Mouse (Mus musculus): Measurements from ENCODE around the gene Thy1. TPM values are rescaled to one million over a fixed set of nuclear protein-coding genes. Genes with fewer than 3 reads are reported as not detected.

The Thy1 gene
- 0.64 and 0.90 TPM in 2 replicates for polyA plus RNA-seq (2012; rRNA removed)
- 0.14 and 0.33 TPM in 2 replicates for polyA plus RNA-seq (2014; fragmentation: Nextera tagmentation; extraction: Ambion mirVana)

- Histone ChIP-seq H3K9me3 (ENCODE audit: control insufficient read depth, low read length) (no peaks in the 10 kb centered on the region), H3K27me3 (ENCODE audit: control insufficient read depth, insufficient read depth, low read length) (peaks cover 27% of the 10 kb centered on the region), H3K9ac (replicated peaks) (no peak within 1 kb of the TSS), H3K27ac (no peak within 1 kb of the TSS), H3K36me3 (replicated peaks; ENCODE audit: control insufficient read depth, insufficient read depth, low read depth) (no peaks in the 10 kb centered on the region), H3K4me1 (replicated peaks; ENCODE audit: control insufficient read depth in 2 of 2, insufficient read depth in 2 of 2, low read length in 1 of 2) (no peaks in the 10 kb centered on the region), H3K4me2 (ENCODE audit: low read depth) (no peak within 1 kb of the TSS; the same call in 1 of the 2 replicates), H3K4me3 (ENCODE audit: insufficient read depth in 1 of 2, low read depth in 2 of 2, low read length in 2 of 2) (no peak within 1 kb of the TSS)
- TF ChIP-seq CTCF (IDR thresholded peaks at IDR 0.05; ENCODE audit: low read depth) = no peak
- no peak for TF ChIP-seq EP300 (IDR thresholded peaks at IDR 0.05; ENCODE audit: low read depth)
- ATAC-seq (ENCODE audit: insufficient read depth) (no peak), DNase-seq (ENCODE audit: low read depth in 3 of 3, low spot score in 3 of 3) (no peak)
- WGBS (ENCODE audit: insufficient replicate concordance) = 4% methylated on average over 30 of the region's 30 CpGs
These were observed at the start of gene Thy1 for GRCm38 (mm10) chr9:44042836-44043707. TSS of gene Thy1 (plus strand) at chr9:44043384.

- ATAC-seq (ENCODE audit: insufficient read depth) (no peak), DNase-seq (ENCODE audit: low read depth in 3 of 3, low spot score in 3 of 3) (no peak)
- H3K27me3 ChIP-seq (ENCODE audit: control insufficient read depth, insufficient read depth, low read length) = no peaks in the 10 kb centered on the region
- no peak overlapping the region for H3K4me3 ChIP-seq (ENCODE audit: insufficient read depth in 1 of 2, low read depth in 2 of 2, low read length in 2 of 2)
- H3K9ac ChIP-seq (replicated peaks) = no peak overlapping the region
- no peaks in the 10 kb centered on the region for H3K4me1 ChIP-seq (replicated peaks; ENCODE audit: control insufficient read depth in 2 of 2, insufficient read depth in 2 of 2, low read length in 1 of 2)
- H3K27ac ChIP-seq = no peak overlapping the region
- no peaks in the 10 kb centered on the region for H3K36me3 ChIP-seq (replicated peaks; ENCODE audit: control insufficient read depth, insufficient read depth, low read depth)
- TF ChIP-seq EP300 (IDR thresholded peaks at IDR 0.05; ENCODE audit: low read depth) (no peak), CTCF (IDR thresholded peaks at IDR 0.05; ENCODE audit: low read depth) (no peak)
- WGBS (ENCODE audit: insufficient replicate concordance) = 59% methylated on average over 2 of the region's 2 CpGs
- no peak overlapping the region for H3K4me2 ChIP-seq (ENCODE audit: low read depth)
- no peaks in the 10 kb centered on the region for H3K9me3 ChIP-seq (ENCODE audit: control insufficient read depth, low read length)
These were observed 45.5 kb upstream of the Thy1 start for GRCm38 (mm10) chr9:43997681-43998080.

GRCm38 (mm10) chr9:43998851-43999250, 44.3 kb upstream of the Thy1 start:
- Histone ChIP-seq H3K9ac (replicated peaks) (no peak overlapping the region), H3K4me1 (replicated peaks; ENCODE audit: control insufficient read depth in 2 of 2, insufficient read depth in 2 of 2, low read length in 1 of 2) (no peaks in the 10 kb centered on the region), H3K27me3 (ENCODE audit: control insufficient read depth, insufficient read depth, low read length) (no peaks in the 10 kb centered on the region), H3K4me3 (ENCODE audit: insufficient read depth in 1 of 2, low read depth in 2 of 2, low read length in 2 of 2) (no peak overlapping the region), H3K4me2 (ENCODE audit: low read depth) (no peak overlapping the region), H3K9me3 (ENCODE audit: control insufficient read depth, low read length) (no peaks in the 10 kb centered on the region), H3K27ac (no peak overlapping the region), H3K36me3 (replicated peaks; ENCODE audit: control insufficient read depth, insufficient read depth, low read depth) (no peaks in the 10 kb centered on the region)
- WGBS (ENCODE audit: insufficient replicate concordance) = 58% methylated on average over 4 of the region's 4 CpGs
- ATAC-seq (ENCODE audit: insufficient read depth) = no peak
- TF ChIP-seq CTCF (IDR thresholded peaks at IDR 0.05; ENCODE audit: low read depth) (no peak), EP300 (IDR thresholded peaks at IDR 0.05; ENCODE audit: low read depth) (no peak)
- no peak for DNase-seq (ENCODE audit: low read depth in 3 of 3, low spot score in 3 of 3)

DNA sequence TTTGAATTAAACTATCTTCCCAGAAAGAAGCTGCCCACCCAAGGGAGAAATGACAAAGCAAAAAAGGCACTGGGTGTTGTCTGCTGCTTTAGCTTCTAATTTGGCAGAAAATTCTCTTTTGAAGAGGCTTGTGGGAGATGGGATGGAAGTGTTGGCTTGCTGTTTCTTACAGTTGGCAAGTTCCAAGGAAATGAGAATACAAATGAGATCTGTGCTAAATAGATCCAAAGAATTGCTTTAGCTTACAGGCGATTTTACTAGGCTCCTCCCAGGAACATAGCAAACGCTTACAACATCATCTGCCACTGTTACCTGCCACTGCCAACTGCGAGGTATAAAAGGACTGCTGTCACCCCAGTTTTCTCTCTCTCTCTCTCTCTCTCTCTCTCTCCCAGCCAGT, 38.8 kb upstream of the Thy1 start:
- Histone ChIP-seq H3K27me3 (ENCODE audit: control insufficient read depth, insufficient read depth, low read length) (no peaks in the 10 kb centered on the region), H3K4me2 (ENCODE audit: low read depth) (no peak overlapping the region), H3K27ac (no peak overlapping the region), H3K9ac (replicated peaks) (no peak overlapping the region), H3K4me1 (replicated peaks; ENCODE audit: control insufficient read depth in 2 of 2, insufficient read depth in 2 of 2, low read length in 1 of 2) (no peaks in the 10 kb centered on the region), H3K4me3 (ENCODE audit: insufficient read depth in 1 of 2, low read depth in 2 of 2, low read length in 2 of 2) (no peak overlapping the region), H3K9me3 (ENCODE audit: control insufficient read depth, low read length) (no peaks in the 10 kb centered on the region), H3K36me3 (replicated peaks; ENCODE audit: control insufficient read depth, insufficient read depth, low read depth) (no peaks in the 10 kb centered on the region)
- DNase-seq (ENCODE audit: low read depth in 3 of 3, low spot score in 3 of 3) (no peak), ATAC-seq (ENCODE audit: insufficient read depth) (no peak)
- WGBS (ENCODE audit: insufficient replicate concordance) = 55% methylated on average over 3 of the region's 3 CpGs
- TF ChIP-seq EP300 (IDR thresholded peaks at IDR 0.05; ENCODE audit: low read depth) (no peak), CTCF (IDR thresholded peaks at IDR 0.05; ENCODE audit: low read depth) (no peak)

DNA sequence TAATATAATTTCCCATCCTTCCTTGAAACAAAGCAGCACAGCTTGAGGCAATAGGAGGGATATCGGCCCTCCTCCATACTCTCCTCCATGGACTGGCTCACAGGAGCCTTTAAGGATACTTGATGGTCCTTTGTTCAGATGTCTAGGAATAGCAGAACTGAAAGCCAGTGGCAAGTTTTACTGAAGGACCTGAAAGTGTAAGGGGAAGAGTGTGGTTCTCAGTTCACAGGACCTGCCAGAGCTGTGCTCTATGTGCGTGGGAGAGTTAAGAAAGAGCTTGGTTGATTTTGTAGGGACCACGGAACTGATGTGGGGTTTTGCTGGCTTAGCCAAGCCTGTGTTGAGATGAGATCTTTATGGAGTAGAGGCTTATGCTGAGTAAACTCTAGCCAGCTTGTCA, 37.9 kb upstream of the Thy1 start:
- no peak overlapping the region for H3K9ac ChIP-seq (replicated peaks)
- no peak overlapping the region for H3K4me3 ChIP-seq (ENCODE audit: insufficient read depth in 1 of 2, low read depth in 2 of 2, low read length in 2 of 2)
- H3K27ac ChIP-seq = no peak overlapping the region
- no peaks in the 10 kb centered on the region for H3K4me1 ChIP-seq (replicated peaks; ENCODE audit: control insufficient read depth in 2 of 2, insufficient read depth in 2 of 2, low read length in 1 of 2)
- TF ChIP-seq CTCF (IDR thresholded peaks at IDR 0.05; ENCODE audit: low read depth) (no peak), EP300 (IDR thresholded peaks at IDR 0.05; ENCODE audit: low read depth) (no peak)
- no peaks in the 10 kb centered on the region for H3K36me3 ChIP-seq (replicated peaks; ENCODE audit: control insufficient read depth, insufficient read depth, low read depth)
- 63% methylated on average over 3 of the region's 3 CpGs for WGBS (ENCODE audit: insufficient replicate concordance)
- no peaks in the 10 kb centered on the region for H3K9me3 ChIP-seq (ENCODE audit: control insufficient read depth, low read length)
- ATAC-seq (ENCODE audit: insufficient read depth) (no peak), DNase-seq (ENCODE audit: low read depth in 3 of 3, low spot score in 3 of 3) (no peak)
- H3K4me2 ChIP-seq (ENCODE audit: low read depth) = no peak overlapping the region
- H3K27me3 ChIP-seq (ENCODE audit: control insufficient read depth, insufficient read depth, low read length) = no peaks in the 10 kb centered on the region

Measured in liver, embryonic 14.5 days (tissue).